Comparison of ENCODE assay signal across 10 mouse cellular contexts in the genomic region with DNA sequence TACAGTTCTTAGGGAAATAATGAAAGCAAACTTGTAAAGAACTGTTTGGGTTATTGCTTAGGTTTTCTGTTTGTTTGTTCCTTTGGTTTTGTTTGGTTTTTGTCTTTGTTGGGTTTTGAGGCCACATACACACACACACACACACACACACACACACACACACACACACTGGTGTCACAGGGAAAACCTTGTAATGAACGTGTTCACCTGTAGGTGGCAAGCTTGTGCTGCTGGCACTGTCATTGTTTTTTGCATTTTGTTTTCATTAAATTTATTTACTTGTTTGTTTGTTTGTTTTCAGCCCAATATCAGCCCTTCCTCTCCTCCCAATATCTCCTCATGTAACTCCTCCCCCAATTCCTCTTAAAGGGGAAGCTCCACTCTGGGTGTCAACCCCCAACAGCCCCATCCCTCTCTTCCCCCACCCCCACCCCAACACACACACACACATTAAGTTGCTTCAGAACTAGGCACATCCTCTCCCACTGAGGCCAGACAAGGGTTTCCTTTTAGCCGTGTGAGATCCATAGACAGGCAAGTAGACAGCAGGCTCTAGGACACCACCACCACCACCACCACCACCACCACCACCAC. TPM values are rescaled to one million over a fixed set of nuclear protein-coding genes. Genes with fewer than 3 reads are reported as not detected.
DNase-seq lines count a peak whose midpoint lies in the region; ATAC-seq and TF ChIP-seq lines count a peak whose summit lies in the region.
"Had no signal": no experiment of that assay in that cellular context is flagged by ENCODE, and none has a peak within 500 bp of the region (broad histone marks: within the 10 kb centered on the region; RNA-seq: fewer than 3 reads in every experiment).

No protein-coding gene starts in this region.

- no peak overlapping the region for H3K4me2 ChIP-seq in hindbrain, embryonic 12.5 days (replicated peaks)

- no peaks in the 10 kb centered on the region for H3K9me3 ChIP-seq in hindbrain, embryonic 12.5 days (replicated peaks)
- H3K9me3 ChIP-seq in hindbrain, embryonic 10.5 days: no peaks in the 10 kb centered on the region
- no peaks in the 10 kb centered on the region for H3K9me3 ChIP-seq in G1E (replicated peaks)

- 0 out of 2 replicates have a peak, but pooled peaks cover 5% of the 10 kb centered on the region for H3K27me3 ChIP-seq in hindbrain, embryonic 12.5 days
- peaks cover 16% of the 10 kb centered on the region; the same call in 1 of the 2 replicates for H3K27me3 ChIP-seq in hindbrain, embryonic 10.5 days (ENCODE audit: insufficient read depth, poor library complexity, severe bottlenecking)
- H3K27me3 ChIP-seq in G1E (ENCODE audit: insufficient read depth, low read length): no peaks in the 10 kb centered on the region

- H3K9ac ChIP-seq in hindbrain, embryonic 12.5 days: no peak overlapping the region

- 0 out of 2 replicates have a peak, but pooled peaks have one; percentile 14 for TF ChIP-seq CTCF in G1E (IDR thresholded peaks at IDR 0.05; ENCODE audit: low read depth, low read length)

- no peaks in the 10 kb centered on the region for H3K4me1 ChIP-seq in hindbrain, embryonic 12.5 days
- no peaks in the 10 kb centered on the region for H3K4me1 ChIP-seq in hindbrain, embryonic 10.5 days (replicated peaks)
- no peaks in the 10 kb centered on the region for H3K4me1 ChIP-seq in G1E (ENCODE audit: insufficient read depth, low read depth, low read length)

- no peak overlapping the region for H3K4me3 ChIP-seq in hindbrain, embryonic 12.5 days
- no peak overlapping the region for H3K4me3 ChIP-seq in hindbrain, embryonic 10.5 days
- no peak overlapping the region for H3K4me3 ChIP-seq in G1E (ENCODE audit: low read depth, low read length)

- H3K36me3 ChIP-seq in hindbrain, embryonic 12.5 days: no peaks in the 10 kb centered on the region
- no peaks in the 10 kb centered on the region for H3K36me3 ChIP-seq in hindbrain, embryonic 10.5 days
- no peaks in the 10 kb centered on the region for H3K36me3 ChIP-seq in G1E (replicated peaks)

- ATAC-seq in hindbrain, embryonic 12.5 days (ENCODE audit: low FRiP score): 0 out of 2 replicates have a peak, but pooled peaks have one; percentile 40
- ATAC-seq in G1E (ENCODE audit: extremely low read depth, insufficient number of reproducible peaks, low FRiP score, poor library complexity, severe bottlenecking): no peak
- ATAC-seq in inflammation-experienced regulatory T-cells, adult 6 months: peak; percentile 46

- 22% methylated on average over 2 of the region's 2 CpGs for WGBS in hindbrain, embryonic 12.5 days
- 28% methylated on average over 2 of the region's 2 CpGs for WGBS in hindbrain, embryonic 10.5 days

- DNase-seq in hindbrain, embryonic 10.5 days (ENCODE audit: low spot score): no peak
- peak; percentile 43 for DNase-seq in 416B (ENCODE audit: low read depth)
- DNase-seq in G1E (ENCODE audit: low spot score): no peak
- DNase-seq in cerebellum, adult 11-12 months: no peak
- DNase-seq in gastrocnemius, postnatal 25 days: no peak
- DNase-seq in heart, adult 8-10 months (ENCODE audit: low spot score): no peak

- no peak overlapping the region for H3K27ac ChIP-seq in hindbrain, embryonic 12.5 days
- no peak overlapping the region for H3K27ac ChIP-seq in hindbrain, embryonic 10.5 days

RNA-seq across cellular contexts. Expression of gene Sim1, which starts 13.0 kb away (rescaled TPM):
- 1.1 TPM in 2 replicates for polyA plus RNA-seq in hindbrain, embryonic 12.5 days (2016; fragmentation: Nextera tagmentation; extraction: Ambion mirVana)
- polyA plus RNA-seq in hindbrain, embryonic 10.5 days (2016; fragmentation: Nextera tagmentation; extraction: Ambion mirVana): 0.82 and 0.90 TPM in 2 replicates
- total RNA-seq in G1E (2014; fragmentation: Nextera tagmentation) (not detected in 2 replicates), G1E (2017) (0.06 and 0.11 TPM in 2 replicates)
- not detected in 2 replicates for polyA plus RNA-seq in G1E (2012)
- polyA plus RNA-seq in inflammation-experienced regulatory T-cells, adult 6 months (2017; shearing (Covaris generic)): not detected
- under 1 TPM; 0.18 to 0.64 TPM for total RNA-seq in gastrocnemius, postnatal 25 days (2021)
- not detected for total RNA-seq in heart, adult 8-10 months (2022)
- polyA plus RNA-seq: frontal cortex, adult 2 months; large intestine, adult 2 months had no signal
